Mouse (Mus musculus) limb, embryonic 12.5 days (tissue): ENCODE measurements around the gene P2rx4. TPM values are rescaled to one million over a fixed set of nuclear protein-coding genes. Genes with fewer than 3 reads are reported as not detected.

Experiments used
- ATAC-seq: fragments of 200-750 bp; cut with Nextera tagmentation; 2 replicates; pipeline ENCODE4 v1.8.0; 2017; ENCODE audit warnings: low read depth, moderate TSS enrichment; ENCODE audit not compliant: insufficient number of reproducible peaks, insufficient read depth, low FRiP score, low TSS enrichment
- H3K27ac ChIP-seq: fragments of 300-500 bp; sonication (generic); 2 replicates; pipeline ENCODE4 v1.5.1; 2016; ENCODE audit warnings: mild to moderate bottlenecking, moderate library complexity
- H3K27me3 ChIP-seq: fragments of 300-500 bp; sonication (generic); 2 replicates; pipeline ENCODE4 v1.6.1; 2016; ENCODE audit warnings: mild to moderate bottlenecking, moderate library complexity
- H3K36me3 ChIP-seq: fragments of 300-500 bp; sonication (generic); 2 replicates; pipeline ENCODE4 v1.6.1; 2016; ENCODE audit warnings: mild to moderate bottlenecking, moderate library complexity
- H3K4me1 ChIP-seq: fragments of 300-500 bp; sonication (generic); replicated peaks from 2 replicates; pipeline ENCODE4 v1.6.1; 2016
- H3K4me2 ChIP-seq: fragments of 300-500 bp; sonication (generic); 2 replicates; pipeline ENCODE4 v1.6.1; 2016; ENCODE audit warnings: mild to moderate bottlenecking, moderate library complexity
- H3K4me3 ChIP-seq: fragments of 300-500 bp; sonication (generic); replicated peaks from 2 replicates; pipeline ENCODE4 v1.5.1; 2016; ENCODE audit warnings: mild to moderate bottlenecking
- H3K9ac ChIP-seq: fragments of 300-500 bp; sonication (generic); replicated peaks from 2 replicates; pipeline ENCODE4 v1.6.1; 2016; ENCODE audit warnings: mild to moderate bottlenecking, moderate library complexity
- H3K9me3 ChIP-seq: fragments of 300-500 bp; sonication (generic); 2 replicates; pipeline ENCODE4 v1.6.1; 2016; ENCODE audit warnings: mild to moderate bottlenecking, moderate library complexity
- WGBS: fragments of 180-500 bp; shearing (Covaris S2); methylation state at CpG from one replicate; pipeline ENCODE4 v1.1.7; 2016; 5-methylcytosine and 5-hydroxymethylcytosine counted together
- microRNA-seq: library from miRNA; unstranded; fragments of <30 nt; microRNA quantifications from one replicate; pipeline ENCODE4, GENCODE M21; 2017
- polyA plus RNA-seq: library from polyadenylated mRNA; unstranded; fragments of >200 nt; fragmentation: Nextera tagmentation; extraction: Ambion mirVana; gene quantifications from 2 replicates; pipeline ENCODE4 v1.2.1, GENCODE M21; 2016

P2rx4 gene
- polyA plus RNA-seq, 1 experiment from 2014 or later, result 7.0 TPM

- no peak for ATAC-seq
- 0 out of 2 replicates have a peak, but pooled peaks cover 2% of the 10 kb centered on the region for H3K36me3 ChIP-seq
- H3K4me3 ChIP-seq, result no peak overlapping the region
- WGBS, result 53% methylated on average over 2 of the region's 2 CpGs
- H3K4me2 ChIP-seq, result no peak overlapping the region
- no peaks in the 10 kb centered on the region for H3K27me3 ChIP-seq
- no peak overlapping the region for H3K27ac ChIP-seq
- peaks cover 5% of the 10 kb centered on the region; the same call in 1 of the 2 replicates for H3K9me3 ChIP-seq
- H3K9ac ChIP-seq, result no peak overlapping the region
- H3K4me1 ChIP-seq, result peaks cover 11% of the 10 kb centered on the region
These were observed 70.0 kb downstream of the P2rx4 start for GRCm38 (mm10) chr5:122777322-122777721.

DNA sequence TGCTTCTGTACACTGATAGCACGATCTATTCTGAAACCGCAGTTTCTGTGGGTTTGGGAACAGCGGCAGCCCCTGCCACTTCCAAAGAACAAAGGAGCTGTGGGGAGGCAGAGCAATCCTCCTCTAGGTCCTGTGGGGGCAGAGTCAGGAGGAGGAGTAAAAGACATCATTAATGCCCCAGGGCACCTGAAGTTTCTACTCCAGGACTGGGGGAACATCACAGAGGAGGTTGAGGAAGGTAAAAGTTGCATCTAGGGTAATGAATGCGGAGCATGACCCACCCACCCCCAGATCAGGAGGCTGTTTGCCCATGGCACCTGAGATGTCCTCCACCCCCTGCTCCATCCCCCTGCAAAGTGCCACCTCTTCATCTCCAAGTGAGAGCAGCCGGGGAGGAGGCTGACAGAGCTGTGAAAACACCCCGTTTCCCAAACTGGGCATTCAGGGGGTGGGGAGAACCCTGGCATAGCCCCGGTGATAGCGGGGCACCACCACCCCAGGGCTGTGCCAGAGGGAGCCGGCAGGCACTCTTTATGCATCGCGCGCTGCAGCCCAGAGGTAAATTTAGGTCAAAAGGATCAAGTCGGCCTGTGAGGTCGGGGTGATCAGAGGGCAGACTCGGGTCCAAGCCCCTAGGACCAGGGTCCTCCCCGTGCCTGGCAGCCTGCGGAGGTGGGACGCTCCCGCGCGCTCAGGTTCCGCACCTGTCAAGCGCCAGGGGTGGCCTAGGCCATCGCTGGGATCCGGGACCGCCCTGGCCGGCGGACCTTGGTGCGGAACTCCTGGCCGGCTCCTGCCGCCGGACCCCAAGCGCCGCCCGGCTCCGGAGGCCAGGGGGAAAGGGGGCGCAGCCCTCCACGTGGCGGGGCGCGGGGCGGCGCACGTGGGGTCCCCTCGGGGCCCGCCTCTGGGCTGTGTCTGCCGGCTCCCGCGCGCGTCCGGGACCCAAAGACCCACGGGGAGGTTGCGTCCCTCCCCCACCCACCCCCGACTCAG is 71.2 kb downstream of the P2rx4 start:
- peak; percentile 52 for ATAC-seq
- H3K4me1 ChIP-seq, result peaks cover 11% of the 10 kb centered on the region
- H3K4me3 ChIP-seq, result peak overlapping the region; percentile 93
- 2% methylated on average over 55 of the region's 55 CpGs for WGBS
- H3K9ac ChIP-seq, result peak overlapping the region; percentile 91
- H3K27me3 ChIP-seq, result no peaks in the 10 kb centered on the region
- no peaks in the 10 kb centered on the region for H3K9me3 ChIP-seq
- H3K36me3 ChIP-seq, result 0 out of 2 replicates have a peak, but pooled peaks cover under 1% of the 10 kb centered on the region
- H3K4me2 ChIP-seq, result peak overlapping the region; percentile 92
- H3K27ac ChIP-seq, result peak overlapping the region; percentile 84; the same call in 1 of the 2 replicates

Small RNAs within 50 kb of the gene (microRNA-seq; reads per million reads assigned to microRNA genes)
- gene Mir8115, result not detected

Other genes starting within 250 kb of the P2rx4 start
- gene Atp2a2, start 205.3 kb upstream of the P2rx4 start, polyA plus RNA-seq, result 42.4 and 49.5 TPM in 2 replicates
- 41.8 and 48.6 TPM in 2 replicates for gene Ift81, start 93.0 kb upstream of the P2rx4 start, polyA plus RNA-seq
- gene P2rx7, start 63.6 kb upstream of the P2rx4 start, polyA plus RNA-seq, result 0.31 and 0.38 TPM in 2 replicates
- gene Camkk2, start 71.9 kb downstream of the P2rx4 start, polyA plus RNA-seq, result 37.6 and 38.0 TPM in 2 replicates
- 477 and 493 TPM in 2 replicates for gene Anapc5, start 113.8 kb downstream of the P2rx4 start, polyA plus RNA-seq
- 44.7 and 45.1 TPM in 2 replicates for gene Rnf34, start 142.5 kb downstream of the P2rx4 start, polyA plus RNA-seq